Mouse (Mus musculus) erythroblast, embryonic 14.5 days (primary cell): ENCODE measurements around the gene Osbp.

Experiments
- GATA1 ChIP-seq: IDR thresholded peaks from 2 replicates; pipeline ENCODE4 v1.6.1; 2012; ENCODE audit warnings: low read length, inconsistent platforms, mixed read lengths
- TAL1 ChIP-seq: IDR thresholded peaks from 3 replicates; pipeline ENCODE4 v1.6.1; 2012; ENCODE audit warnings: low read length, inconsistent platforms, mixed read lengths

DNA sequence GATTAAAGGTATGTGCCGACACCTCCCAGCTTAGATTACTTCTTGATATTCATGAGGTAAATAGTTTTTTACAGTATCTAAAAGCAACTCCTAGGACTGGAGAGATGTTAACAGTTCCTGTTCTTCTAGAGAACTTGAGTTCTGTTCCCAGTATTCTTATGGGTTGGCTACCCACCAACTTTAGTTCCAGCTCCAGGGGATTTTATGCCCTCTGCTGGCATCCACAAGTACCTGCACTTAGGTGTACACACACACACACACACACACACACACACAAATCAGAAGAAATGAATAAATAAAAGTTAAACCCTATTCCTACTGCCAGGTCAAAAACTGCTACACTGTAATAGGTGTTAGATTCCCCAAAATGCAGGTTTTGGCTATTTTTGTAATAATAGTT, 1.5 kb upstream of the Osbp start:
- TF ChIP-seq GATA1 (no peak), TAL1 (no peak)
